Mouse (Mus musculus) olfactory bulb, adult 2 months (tissue): ENCODE measurements around the gene Cmas. TPM values are rescaled to one million over a fixed set of nuclear protein-coding genes. Genes with fewer than 3 reads are reported as not detected.

Experiments
- H3K27ac ChIP-seq: fragments of 200-500 bp; 2 replicates; pipeline ENCODE4 v1.5.1; 2012; ENCODE audit warnings: low read depth, low read length; ENCODE audit not compliant: insufficient read depth
- H3K4me1 ChIP-seq: fragments of 200-500 bp; 2 replicates; pipeline ENCODE4 v1.6.1; 2012; ENCODE audit warnings: low read length; ENCODE audit not compliant: control insufficient read depth, insufficient read depth
- H3K4me3 ChIP-seq: fragments of 200-500 bp; 2 replicates; pipeline ENCODE4 v1.5.1; 2012; ENCODE audit warnings: mild to moderate bottlenecking, low read depth, low read length, moderate library complexity; ENCODE audit not compliant: insufficient read depth
- CTCF ChIP-seq: fragments of 200-500 bp; IDR thresholded peaks from 2 replicates; pipeline ENCODE4 v1.5.1; 2012; ENCODE audit warnings: low read depth, mild to moderate bottlenecking, low read length, moderate library complexity; ENCODE audit not compliant: insufficient read depth
- POLR2A ChIP-seq: fragments of 200-500 bp; IDR thresholded peaks from 2 replicates; pipeline ENCODE4 v1.6.1; 2012; ENCODE audit warnings: mild to moderate bottlenecking, low read depth, low read length, moderate library complexity; ENCODE audit not compliant: insufficient read depth
- WGBS: fragments of 180-500 bp; shearing (Covaris S2); methylation state at CpG from one replicate; pipeline ENCODE4 v1.1.7; 2018; 5-methylcytosine and 5-hydroxymethylcytosine counted together
- polyA plus RNA-seq: library from polyadenylated mRNA; stranded (reverse); fragments of >200 nt; gene quantifications from 2 replicates; pipeline ENCODE4 v1.2.4, GENCODE M21; 2012; ENCODE audit warnings: low replicate concordance; ENCODE audit not compliant: missing spikeins, insufficient read depth, insufficient read length

Cmas gene
- polyA plus RNA-seq, 1 experiment = not detected

DNA sequence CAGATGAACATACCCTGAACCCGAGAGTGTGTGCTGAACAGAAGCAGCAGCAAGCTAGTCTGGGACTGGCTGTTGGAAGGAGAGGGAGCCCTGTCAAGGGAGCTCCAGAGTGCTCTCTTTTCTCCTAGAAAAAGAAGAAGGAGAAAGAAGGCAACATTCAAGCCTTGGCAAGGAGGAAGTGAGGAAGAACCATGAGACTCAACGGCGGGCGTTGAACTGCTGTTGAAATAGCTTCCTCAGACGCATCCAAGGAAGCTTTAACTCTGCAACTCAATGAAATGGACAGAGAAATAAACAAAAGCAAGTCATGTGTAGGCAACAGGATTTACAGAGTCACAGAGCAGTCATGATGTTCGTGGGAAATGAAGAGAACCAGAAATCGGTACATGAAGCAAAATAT is 9.7 kb upstream of the Cmas start:
- H3K27ac ChIP-seq = no peak overlapping the region
- 82% methylated on average over 7 of the region's 7 CpGs for WGBS
- H3K4me3 ChIP-seq = no peak overlapping the region
- H3K4me1 ChIP-seq = no peaks in the 10 kb centered on the region
- TF ChIP-seq CTCF = no peak
- no peak for TF ChIP-seq POLR2A

- TF ChIP-seq POLR2A (no peak), CTCF (no peak)
- WGBS = 83% methylated on average over 2 of the region's 2 CpGs
- Histone ChIP-seq H3K4me1 (no peaks in the 10 kb centered on the region), H3K4me3 (no peak overlapping the region), H3K27ac (no peak overlapping the region)
Measured at GRCm38 (mm10) chr6:142747165-142747564, 9.3 kb upstream of the Cmas start.

GRCm38 (mm10) chr6:142748057-142748708 is 8.3 kb upstream of the Cmas start:
- TF ChIP-seq CTCF = no peak
- no peak for TF ChIP-seq POLR2A
- H3K4me1 ChIP-seq = no peaks in the 10 kb centered on the region
- WGBS = 60% methylated on average over 8 of the region's 8 CpGs
- no peak overlapping the region for H3K4me3 ChIP-seq
- H3K27ac ChIP-seq = no peak overlapping the region

- TF ChIP-seq POLR2A (no peak), CTCF (no peak)
- WGBS = 63% methylated on average over 9 of the region's 9 CpGs
- Histone ChIP-seq H3K4me3 (no peak overlapping the region), H3K27ac (no peak overlapping the region), H3K4me1 (no peaks in the 10 kb centered on the region)
Measured at GRCm38 (mm10) chr6:142751365-142751764, 5.1 kb upstream of the Cmas start.

GRCm38 (mm10) chr6:142752331-142753246 is 3.9 kb upstream of the Cmas start:
- 51% methylated on average over 14 of the region's 14 CpGs for WGBS
- no peaks in the 10 kb centered on the region for H3K4me1 ChIP-seq

DNA sequence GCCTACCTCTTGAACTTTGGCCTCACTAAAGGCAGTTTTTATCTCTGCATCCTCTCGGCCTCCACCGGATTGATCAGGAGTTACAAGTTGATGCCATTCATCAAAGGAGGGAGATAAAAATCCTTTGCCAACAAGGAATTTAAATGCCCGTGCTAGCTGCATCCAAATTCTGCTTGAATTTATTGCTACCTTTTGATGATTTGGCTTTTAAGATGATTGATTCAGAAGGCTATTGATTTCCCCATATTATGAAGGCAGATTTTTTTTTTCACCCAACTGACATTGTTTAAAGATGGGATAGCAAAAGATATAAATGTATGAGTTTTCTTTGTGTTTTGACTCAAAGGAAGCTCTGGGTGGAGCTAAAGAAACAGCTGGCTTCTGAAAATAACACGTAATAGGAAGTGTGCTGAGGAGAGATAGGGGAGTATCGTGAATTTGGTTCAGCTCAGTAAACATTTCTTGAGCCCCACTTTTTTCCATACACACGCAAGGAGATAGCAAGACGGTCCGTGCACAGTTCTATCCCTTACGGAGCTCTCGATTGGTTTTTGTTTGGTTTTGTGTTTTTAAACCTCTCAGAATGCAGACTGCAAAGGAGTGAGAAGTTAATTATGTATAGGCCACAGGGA is 964 bp downstream of the Cmas start:
- WGBS = 17% methylated on average over 10 of the region's 10 CpGs
- H3K4me1 ChIP-seq = peaks cover 8% of the 10 kb centered on the region
- TF ChIP-seq POLR2A = no peak
- no peak for TF ChIP-seq CTCF
- peak overlapping the region; percentile 92 for H3K4me3 ChIP-seq
- peak overlapping the region; percentile 43; the same call in 1 of the 2 replicates for H3K27ac ChIP-seq

More at GRCm38 (mm10) chr6:142752331-142753246, 3.9 kb upstream of the Cmas start:
- no peak overlapping the region for H3K27ac ChIP-seq
- no peak overlapping the region for H3K4me3 ChIP-seq
- TF ChIP-seq POLR2A = no peak
- no peak for TF ChIP-seq CTCF

DNA sequence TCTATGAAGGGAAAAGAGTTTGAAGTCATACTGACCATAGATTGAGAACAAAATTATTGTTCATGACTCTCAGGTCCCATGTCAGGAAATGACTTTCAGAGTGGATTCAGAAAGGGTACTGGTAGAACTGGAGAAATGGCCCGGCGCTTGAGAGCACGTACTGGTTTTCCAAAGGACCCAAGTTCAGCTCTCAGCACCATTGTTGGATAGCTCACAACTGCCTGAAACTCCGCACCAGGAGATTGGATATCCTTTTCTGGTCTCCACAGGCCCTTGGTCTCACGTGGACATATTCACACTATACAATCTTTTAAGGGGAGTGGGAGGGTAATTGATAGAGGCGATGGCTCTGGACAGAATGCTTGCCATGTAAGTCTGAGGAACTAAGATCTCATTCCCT is 1.5 kb downstream of the Cmas start:
- TF ChIP-seq CTCF = no peak
- TF ChIP-seq POLR2A = no peak
- peaks cover 8% of the 10 kb centered on the region for H3K4me1 ChIP-seq

DNA sequence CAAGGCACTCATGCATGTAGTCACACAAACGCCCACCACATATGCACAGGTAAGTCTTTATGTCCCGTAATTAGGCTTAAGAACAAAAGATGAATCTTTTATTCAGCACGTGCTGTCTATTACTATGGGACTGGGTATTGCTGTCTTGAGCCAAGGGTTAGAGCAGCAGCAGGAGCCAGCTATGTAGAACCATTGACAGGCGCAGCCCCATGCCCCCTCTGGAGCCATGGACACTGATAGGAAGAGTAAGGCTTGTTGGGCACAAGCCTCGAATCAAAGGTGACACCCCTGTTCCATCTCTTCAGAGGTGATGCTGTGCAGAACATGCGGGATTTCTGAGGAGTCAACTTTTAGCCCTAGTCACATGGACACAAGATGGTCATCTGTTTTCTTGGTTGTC is 2.1 kb downstream of the Cmas start:
- Histone ChIP-seq H3K4me1 (peaks cover 10% of the 10 kb centered on the region), H3K27ac (no peak overlapping the region), H3K4me3 (no peak overlapping the region)
- WGBS = 89% methylated on average over 6 of the region's 6 CpGs
- TF ChIP-seq CTCF (no peak), POLR2A (no peak)

More for the DNA sequence above, 1.5 kb downstream of the Cmas start:
- Histone ChIP-seq H3K4me3 (no peak overlapping the region), H3K27ac (no peak overlapping the region)
- WGBS = 88% methylated on average over 6 of the region's 6 CpGs
